Mouse (Mus musculus) liver, embryonic 14.5 days (tissue): ENCODE results near the gene Myh9. TPM values are rescaled to one million over a fixed set of nuclear protein-coding genes. Genes with fewer than 3 reads are reported as not detected.

Experiments
- ATAC-seq: fragments of 200-750 bp; cut with Nextera tagmentation; 2 replicates; pipeline ENCODE4 v1.8.0; 2017; ENCODE audit warnings: moderate number of reproducible peaks, mild to moderate bottlenecking, moderate library complexity; ENCODE audit not compliant: insufficient read depth
- DNase-seq, 3 experiments: peaks; one replicate each; pipeline ENCODE4 v3.0.0-alpha.2; 2012 to 2013; ENCODE audit warnings: low read depth in 3 of 3, low spot score in 3 of 3
- H3K27ac ChIP-seq: fragments of 300-500 bp; sonication (generic); 2 replicates; pipeline ENCODE4 v1.5.1; 2014; ENCODE audit warnings: moderate library complexity, mild to moderate bottlenecking, control low read depth, inconsistent platforms
- H3K27me3 ChIP-seq: fragments of 300-500 bp; sonication (generic); 2 replicates; pipeline ENCODE4 v1.6.1; 2014; ENCODE audit warnings: mild to moderate bottlenecking, low read length, moderate library complexity; ENCODE audit not compliant: control insufficient read depth, insufficient read depth
- H3K36me3 ChIP-seq: fragments of 300-500 bp; sonication (generic); replicated peaks from 2 replicates; pipeline ENCODE4 v1.6.1; 2014; ENCODE audit warnings: low read depth; ENCODE audit not compliant: control insufficient read depth, insufficient read depth
- H3K4me1 ChIP-seq, 2 experiments: fragments of 200-500 bp in 1 of 2; fragments of 300-500 bp in 1 of 2; sonication (generic) in 1 of 2; replicated peaks; 2 replicates each; pipeline ENCODE4 v1.6.1; 2012 to 2014; ENCODE audit warnings: antibody characterized with exemption in 1 of 2, inconsistent platforms in 1 of 2, low read length in 1 of 2; ENCODE audit not compliant: control insufficient read depth in 2 of 2, insufficient read depth in 2 of 2
- H3K4me2 ChIP-seq: fragments of 300-500 bp; sonication (generic); 2 replicates; pipeline ENCODE4 v1.6.1; 2014; ENCODE audit warnings: low read depth, mild to moderate bottlenecking, control low read depth, moderate library complexity
- H3K4me3 ChIP-seq, 2 experiments: fragments of 200-500 bp in 1 of 2; fragments of 300-500 bp in 1 of 2; sonication (generic) in 1 of 2; 2 replicates each; pipeline ENCODE4 v1.5.1; 2012 to 2014; ENCODE audit warnings: low read depth in 2 of 2, low read length in 2 of 2, mild to moderate bottlenecking in 2 of 2, control low read depth in 1 of 2, inconsistent platforms in 1 of 2, moderate library complexity in 1 of 2; ENCODE audit not compliant: insufficient read depth in 1 of 2
- H3K9ac ChIP-seq: fragments of 300-500 bp; sonication (generic); replicated peaks from 2 replicates; pipeline ENCODE4 v1.6.1; 2014; ENCODE audit warnings: mild to moderate bottlenecking, control low read depth, moderate library complexity
- H3K9me3 ChIP-seq: fragments of 300-500 bp; sonication (generic); 2 replicates; pipeline ENCODE4 v1.6.1; 2016; ENCODE audit warnings: low read length, mixed read lengths; ENCODE audit not compliant: control insufficient read depth
- CTCF ChIP-seq: IDR thresholded peaks from 2 replicates; pipeline ENCODE4 v1.5.1; 2016; ENCODE audit warnings: antibody characterized with exemption, low read depth, control low read depth
- EP300 ChIP-seq: IDR thresholded peaks from 2 replicates; pipeline ENCODE4 v1.6.1; 2016; ENCODE audit warnings: antibody characterized with exemption, low read depth
- WGBS: fragments of 180-500 bp; shearing (Covaris S2); extraction: QIAGEN DNeasy Blood & Tissue Kit; methylation state at CpG from one replicate; pipeline ENCODE4 v1.1.7; 2014; ENCODE audit not compliant: insufficient replicate concordance; 5-methylcytosine and 5-hydroxymethylcytosine counted together
- polyA plus RNA-seq, 2 experiments: library from polyadenylated mRNA; depleted of rRNA in 1 of 2; stranded (reverse) in 1 of 2; unstranded in 1 of 2; fragments of >200 nt; fragmentation: Nextera tagmentation in 1 of 2; extraction: Ambion mirVana in 1 of 2; gene quantifications; 2 replicates each; pipeline versions ENCODE4 v1.2.1 to v1.2.3; 2012 to 2014

Myh9 gene
- polyA plus RNA-seq, 2 experiments: 21.3 to 21.9 TPM

DNA sequence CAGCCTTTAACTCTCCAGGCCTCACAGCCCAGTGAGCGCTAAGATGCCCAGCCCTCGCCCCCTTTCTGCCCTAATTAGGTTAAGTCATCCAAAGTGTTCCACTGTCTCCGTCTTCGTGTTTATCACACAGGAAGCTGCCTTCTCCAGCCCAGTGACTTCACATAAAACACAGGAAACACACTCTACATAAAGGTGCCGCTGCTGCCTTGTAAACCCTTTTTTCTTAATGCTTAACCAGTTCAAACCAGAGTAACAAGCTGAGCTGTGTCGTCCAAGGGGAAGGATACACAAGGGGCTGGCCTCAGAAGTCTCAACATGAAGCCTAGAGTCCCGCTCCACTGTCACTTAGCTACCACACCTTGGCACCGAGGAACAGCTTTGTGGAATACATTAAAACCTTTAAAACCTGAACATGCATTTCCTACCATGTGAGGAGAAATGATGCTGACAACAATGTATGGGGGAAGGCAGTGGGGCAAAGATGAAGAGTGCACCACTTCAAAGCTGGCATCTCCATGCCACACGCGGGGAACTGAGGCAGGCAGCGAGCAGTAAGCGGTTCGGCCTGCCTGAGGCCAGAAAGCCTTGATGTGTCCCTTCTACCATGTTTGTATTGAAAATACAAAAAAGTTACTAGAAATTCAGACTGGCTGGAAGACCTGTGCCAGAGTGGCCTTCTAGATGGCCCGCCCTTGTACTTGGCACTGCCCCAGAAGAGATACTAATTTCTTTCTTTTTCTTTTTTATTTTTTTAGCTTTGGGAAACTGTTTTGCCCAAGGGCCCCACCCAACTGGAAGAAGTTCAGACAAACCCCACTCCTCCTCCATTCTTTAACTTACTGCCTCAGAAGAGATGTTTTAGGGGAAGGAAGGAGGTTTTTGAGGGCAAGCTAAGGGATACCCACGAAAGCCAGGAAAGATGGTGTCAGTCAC, 7.4 kb downstream of the Myh9 start:
- TF ChIP-seq CTCF (no peak), EP300 (no peak)
- peaks cover 43 to 77% of the 10 kb centered on the region in 2 experiments for H3K4me1 ChIP-seq
- H3K9me3 ChIP-seq: no peaks in the 10 kb centered on the region
- peak overlapping the region; percentile 8; the same call in 1 of the 2 replicates for H3K4me2 ChIP-seq
- no peaks in the 10 kb centered on the region for H3K27me3 ChIP-seq
- 50% methylated on average over 15 of the region's 15 CpGs for WGBS
- no peak for DNase-seq
- H3K27ac ChIP-seq: no peak overlapping the region
- H3K9ac ChIP-seq: no peak overlapping the region
- H3K36me3 ChIP-seq: no peaks in the 10 kb centered on the region; the same call in 1 of the 2 replicates
- 0 out of 2 replicates have a peak, but pooled peaks have one; percentile 13 for ATAC-seq
- H3K4me3 ChIP-seq: no peak overlapping the region

DNA sequence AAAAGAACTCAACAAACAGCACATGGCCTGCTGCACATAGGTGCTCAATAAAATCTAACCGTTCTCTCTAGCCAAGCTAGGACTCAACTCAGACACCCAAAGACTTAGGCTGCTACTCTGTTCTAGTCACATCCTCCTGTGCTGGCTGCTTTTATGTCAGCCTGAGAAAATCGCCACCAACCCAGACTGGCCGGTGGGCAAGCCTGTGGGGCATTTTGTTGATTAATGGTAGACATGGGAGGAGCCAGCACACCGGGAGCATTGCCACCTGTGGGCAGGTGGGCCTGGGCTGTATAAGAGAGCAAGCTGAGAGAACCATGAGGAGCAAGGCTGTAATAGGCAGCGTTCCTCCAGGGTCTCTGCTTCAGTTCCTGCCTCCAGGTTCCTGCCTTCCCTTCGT, 8.2 kb downstream of the Myh9 start:
- DNase-seq (no peak), ATAC-seq (no peak)
- TF ChIP-seq CTCF (no peak), EP300 (no peak)
- Histone ChIP-seq H3K4me3 (no peak overlapping the region), H3K4me2 (no peak overlapping the region), H3K36me3 (no peaks in the 10 kb centered on the region; the same call in 1 of the 2 replicates), H3K9me3 (no peaks in the 10 kb centered on the region), H3K27ac (no peak overlapping the region), H3K9ac (no peak overlapping the region), H3K4me1 (peaks cover 41 to 77% of the 10 kb centered on the region in 2 experiments), H3K27me3 (no peaks in the 10 kb centered on the region)
- 62% methylated on average over 6 of the region's 6 CpGs for WGBS

DNA sequence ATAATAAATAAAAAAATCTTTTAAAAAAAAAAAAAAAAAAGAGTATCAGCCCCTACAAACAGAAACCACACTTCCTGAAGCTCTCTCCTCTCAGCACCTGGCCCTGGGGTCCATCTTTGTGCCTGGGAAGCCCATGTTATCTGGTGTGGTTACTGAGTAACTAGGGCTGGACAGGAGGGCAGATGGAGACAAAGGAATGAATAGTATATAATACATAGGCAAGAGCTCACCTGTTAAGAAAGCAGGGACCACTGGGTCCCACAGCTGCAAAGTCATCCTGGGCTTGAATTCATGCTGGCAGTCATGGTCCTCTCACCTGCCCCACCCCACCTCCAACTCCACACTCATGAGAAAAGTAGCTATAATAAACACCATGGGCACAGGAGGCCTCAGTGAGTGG, 8.9 kb downstream of the Myh9 start:
- peak overlapping the region; percentile 4; the same call in 1 of the 2 replicates for H3K4me2 ChIP-seq
- DNase-seq (no peak), ATAC-seq (no peak)
- H3K36me3 ChIP-seq: no peaks in the 10 kb centered on the region; the same call in 1 of the 2 replicates
- no peaks in the 10 kb centered on the region for H3K27me3 ChIP-seq
- H3K4me3 ChIP-seq: no peak overlapping the region
- TF ChIP-seq CTCF (no peak), EP300 (no peak)
- peaks cover 38 to 74% of the 10 kb centered on the region in 2 experiments for H3K4me1 ChIP-seq
- no peak overlapping the region for H3K27ac ChIP-seq
- H3K9me3 ChIP-seq: no peaks in the 10 kb centered on the region
- no peak overlapping the region for H3K9ac ChIP-seq

DNA sequence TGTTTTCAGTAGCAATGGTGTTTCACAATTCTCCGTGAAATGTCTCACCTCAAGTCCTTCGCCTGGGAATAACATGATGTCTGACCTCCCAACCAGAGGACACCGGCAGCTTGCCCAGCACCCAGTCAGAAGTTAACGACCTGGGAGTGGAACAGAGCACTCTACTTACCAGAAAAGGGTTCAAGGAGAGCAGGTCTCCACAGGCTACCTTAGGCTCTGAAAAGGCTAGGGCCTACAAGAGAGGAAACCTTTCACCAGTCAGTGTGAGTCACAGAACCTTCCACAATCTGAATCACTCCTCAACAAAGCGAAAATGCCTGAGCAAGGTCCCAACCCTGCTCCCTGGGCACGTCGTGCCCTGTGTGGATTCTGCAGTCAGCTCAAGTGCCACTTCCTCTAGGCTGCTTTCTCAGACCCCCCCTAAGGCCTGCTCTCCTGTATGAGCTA, 9.5 kb downstream of the Myh9 start:
- Histone ChIP-seq H3K4me2 (no peak overlapping the region), H3K36me3 (no peaks in the 10 kb centered on the region; the same call in 1 of the 2 replicates), H3K4me3 (no peak overlapping the region), H3K27me3 (no peaks in the 10 kb centered on the region), H3K27ac (peak overlapping the region; percentile 15; the same call in 1 of the 2 replicates), H3K4me1 (peaks cover 35 to 73% of the 10 kb centered on the region in 2 experiments), H3K9me3 (no peaks in the 10 kb centered on the region), H3K9ac (no peak overlapping the region)
- DNase-seq: no peak
- TF ChIP-seq EP300: no peak
- no peak for TF ChIP-seq CTCF
- ATAC-seq: no peak
- WGBS: 60% methylated on average over 7 of the region's 7 CpGs

DNA sequence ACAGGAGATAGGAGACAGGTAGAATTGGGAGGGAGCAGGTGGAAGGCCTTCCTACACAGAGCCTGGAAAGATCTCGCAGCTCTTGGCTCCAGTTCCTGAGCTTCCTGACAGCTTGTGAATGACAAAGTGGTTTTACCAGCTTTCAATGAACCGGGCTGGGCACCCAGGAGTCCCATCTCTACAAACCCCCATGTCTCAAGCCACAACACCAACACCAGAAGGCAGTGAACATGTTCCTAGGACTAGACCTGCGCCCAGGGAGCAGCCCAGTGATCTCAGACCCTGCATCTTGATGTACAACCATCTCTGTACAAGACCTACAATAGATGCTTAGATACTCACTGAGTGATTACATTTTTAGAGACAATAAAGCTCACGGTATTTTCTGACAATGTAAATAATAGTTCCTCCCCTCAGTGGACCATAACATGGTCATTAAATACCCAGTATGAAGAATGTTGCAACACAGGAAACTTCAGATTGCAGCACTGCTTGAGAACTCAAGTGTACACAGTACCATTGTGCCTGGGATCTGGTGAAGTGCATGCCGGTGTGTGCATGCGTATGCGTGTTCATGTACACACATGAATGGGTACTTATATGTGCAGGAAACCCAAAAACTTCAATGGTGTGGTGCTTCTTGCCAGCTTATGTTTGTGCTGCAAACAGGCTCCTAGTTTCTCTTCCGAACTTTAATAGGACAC, 10.1 kb downstream of the Myh9 start:
- H3K27me3 ChIP-seq: no peaks in the 10 kb centered on the region
- TF ChIP-seq CTCF: no peak
- no peak for TF ChIP-seq EP300
- no peak overlapping the region for H3K27ac ChIP-seq
- no peak for ATAC-seq
- no peak for DNase-seq
- H3K9ac ChIP-seq: no peak overlapping the region
- 76% methylated on average over 8 of the region's 8 CpGs for WGBS
- H3K36me3 ChIP-seq: no peaks in the 10 kb centered on the region; the same call in 1 of the 2 replicates
- H3K4me1 ChIP-seq: peaks cover 29 to 67% of the 10 kb centered on the region in 2 experiments
- H3K4me2 ChIP-seq: no peak overlapping the region
- no peaks in the 10 kb centered on the region for H3K9me3 ChIP-seq
- no peak overlapping the region for H3K4me3 ChIP-seq
